Mouse (Mus musculus) neutrophil, adult 5-6 weeks (primary cell): ENCODE measurements around the gene Lca5l. TPM values are rescaled to one million over a fixed set of nuclear protein-coding genes. Genes with fewer than 3 reads are reported as not detected.

Experiments
- ATAC-seq: fragments of 151-379, 151-347 bp; 2 replicates; pipeline ENCODE4 v1.8.0; 2017; ENCODE audit warnings: mild to moderate bottlenecking, moderate TSS enrichment; ENCODE audit not compliant: insufficient number of reproducible peaks, poor library complexity, low FRiP score, severe bottlenecking; ENCODE audit errors: extremely low read depth
- total RNA-seq: library from RNA; stranded (forward); fragments of 200-1000 nt; gene quantifications from 2 replicates; pipeline ENCODE4 v1.2.3, GENCODE M21; 2017

The Lca5l gene
- total RNA-seq, 1 experiment from 2014 or later = not detected

DNA sequence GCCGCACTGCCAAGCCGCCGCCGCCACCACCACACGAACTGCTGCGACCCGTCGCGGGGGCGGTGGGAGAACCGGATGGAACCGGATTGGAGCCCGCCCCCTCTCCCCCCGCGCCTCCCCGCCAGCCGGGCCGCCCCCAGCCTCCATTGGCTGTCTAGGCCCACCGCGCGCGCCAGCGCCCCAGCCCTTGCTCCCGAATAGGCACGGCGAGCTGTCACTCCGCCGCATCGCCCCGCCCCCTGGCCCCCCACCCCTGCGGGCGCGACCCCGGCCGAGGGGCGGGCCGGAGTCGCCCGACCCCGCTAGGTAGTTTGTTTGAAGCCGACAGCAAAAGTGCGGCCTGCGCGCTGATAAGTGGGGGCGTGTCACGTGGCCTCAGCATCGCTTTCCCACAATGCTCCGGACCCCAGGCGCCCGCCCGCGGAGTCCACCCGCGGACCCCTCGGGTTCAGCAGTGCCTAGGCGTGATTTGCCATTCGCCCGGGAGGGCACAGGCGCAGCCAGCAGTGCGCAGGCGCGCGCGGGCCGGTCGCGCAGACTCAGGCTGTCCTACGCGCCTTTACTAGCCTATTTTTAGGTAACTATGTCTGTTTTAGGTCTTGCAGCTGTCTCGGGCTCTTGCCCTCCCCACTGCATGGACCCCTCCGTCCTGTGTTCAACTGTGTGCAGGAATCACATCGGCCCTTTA, 64.3 kb downstream of the Lca5l start, which contains the start of gene Hmgn1:
Gene Hmgn1, minus strand, starts transcription at position 73 of the 688 bp plus-strand sequence.
- peak; percentile 83 for ATAC-seq

GRCm38 (mm10) chr16:96127288-96127656, 64.8 kb downstream of the Lca5l start:
- ATAC-seq = 0 out of 2 replicates have a peak, but pooled peaks have one; percentile 2

DNA sequence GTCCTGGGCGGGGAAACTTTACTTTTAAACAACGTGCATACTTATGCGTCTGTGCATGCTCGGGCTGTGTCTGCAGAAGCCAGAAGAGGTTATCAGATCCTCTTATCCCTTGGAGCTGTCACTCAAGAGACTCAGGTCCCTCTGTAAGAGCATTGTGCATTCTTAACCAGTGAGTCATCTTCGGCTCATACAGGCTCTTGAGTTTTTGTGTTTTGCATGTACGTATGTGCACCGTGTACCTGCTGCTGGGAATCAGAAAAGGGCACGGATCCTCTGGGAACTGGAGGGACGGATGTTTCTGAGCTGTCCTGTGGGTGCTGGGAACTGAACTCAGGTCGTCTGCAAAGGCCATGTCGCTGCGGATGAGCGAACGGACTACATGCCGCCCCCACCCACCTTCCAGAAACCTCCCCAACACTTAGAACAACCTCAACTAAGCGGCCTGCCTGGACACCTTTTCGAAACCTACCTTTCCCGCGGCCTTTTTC, 65.3 kb downstream of the Lca5l start:
- no peak for ATAC-seq

DNA sequence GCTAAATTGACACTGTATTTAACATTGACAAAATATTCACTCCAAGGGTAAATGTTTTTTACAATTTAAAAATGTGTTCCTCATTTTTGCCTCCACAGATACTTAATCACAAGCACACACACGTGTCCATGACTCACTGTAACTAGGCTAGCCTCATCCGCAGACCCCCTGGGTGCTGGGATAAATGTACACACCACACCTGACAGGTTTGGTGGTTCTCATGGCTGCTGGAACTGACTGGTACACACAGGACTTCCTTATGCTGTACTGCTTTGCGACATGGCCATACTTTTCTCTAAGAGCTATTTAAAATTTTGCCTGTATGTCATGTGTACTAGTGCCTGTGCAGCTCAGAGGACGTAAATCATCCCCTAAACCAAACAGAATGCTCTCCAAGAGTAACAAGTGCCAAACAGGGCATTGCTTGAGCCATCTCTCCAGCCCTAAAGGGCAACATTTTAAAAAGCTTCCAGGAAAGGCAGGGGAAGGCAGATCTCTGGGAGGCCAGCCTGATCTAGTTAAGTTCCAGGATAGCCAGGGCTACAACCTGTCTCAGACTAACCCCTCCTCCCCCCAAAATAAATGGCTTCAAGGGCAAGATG, 71.9 kb downstream of the Lca5l start:
- ATAC-seq = no peak

GRCm38 (mm10) chr16:96114729-96115128, 77.3 kb downstream of the Lca5l start:
- no peak for ATAC-seq

DNA sequence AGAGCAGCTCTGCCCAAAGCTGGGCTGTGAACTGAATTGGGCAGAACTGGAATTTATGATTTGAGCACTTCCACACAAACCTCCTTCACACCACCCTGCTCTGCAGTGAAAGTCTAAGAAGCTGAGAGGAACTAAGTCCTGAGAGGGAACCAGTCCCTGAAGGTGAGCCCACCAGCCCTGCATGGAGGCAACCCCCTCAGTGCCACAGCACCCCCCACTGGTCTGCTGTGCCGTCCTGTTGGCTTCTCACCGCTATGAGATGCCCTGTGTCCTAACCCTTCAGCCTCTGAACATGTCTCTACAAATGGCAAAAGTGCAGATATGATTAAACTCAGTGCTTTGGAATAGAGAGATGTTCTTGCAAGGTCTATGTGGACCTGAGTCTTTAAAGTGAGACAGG, 79.3 kb downstream of the Lca5l start:
- no peak for ATAC-seq

- ATAC-seq = peak; percentile 34; the same call in 1 of the 2 replicates
Measured at GRCm38 (mm10) chr16:96110655-96111345, 81.3 kb downstream of the Lca5l start.

DNA sequence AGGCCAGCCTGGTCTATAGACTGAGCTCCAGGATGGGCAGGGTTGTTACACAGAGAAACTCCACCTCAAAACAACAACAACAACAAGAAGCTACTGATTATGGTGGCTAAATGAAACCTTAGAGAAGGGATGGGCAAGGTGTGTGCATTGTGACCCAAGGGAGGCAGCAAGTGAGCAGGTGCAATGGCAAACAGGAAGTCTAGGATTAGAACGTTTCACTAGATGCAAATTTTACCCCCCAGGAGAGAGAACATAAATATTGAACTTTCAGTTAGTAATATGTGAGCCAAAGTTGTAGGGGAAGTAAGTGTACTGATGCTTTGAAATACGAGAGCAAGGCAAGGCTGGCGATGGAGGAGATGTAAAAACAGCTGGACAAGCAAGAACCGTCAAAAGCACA, 82.4 kb downstream of the Lca5l start:
- peak; percentile 79 for ATAC-seq

Other genes with a start within 250 kb of the Lca5l start
- 9.8 and 20.6 TPM in 2 replicates for gene Psmg1, start 201.3 kb downstream of the Lca5l start, total RNA-seq
- gene Brwd1, start 109.7 kb downstream of the Lca5l start, total RNA-seq = 507 and 521 TPM in 2 replicates
- 97.1 and 160 TPM in 2 replicates for gene Hmgn1, start 64.5 kb downstream of the Lca5l start, total RNA-seq
- gene Wrb, start 46.9 kb downstream of the Lca5l start, total RNA-seq = 6.6 and 8.2 TPM in 2 replicates
- gene Sh3bgr, start 8.2 kb upstream of the Lca5l start, total RNA-seq = not detected in 2 replicates
- gene B3galt5, start 43.5 kb upstream of the Lca5l start, total RNA-seq = 0.12 TPM in 1 of 2 replicates, not detected in the other